Mouse (Mus musculus) spleen, adult 2 months (tissue): ENCODE data around the gene Srgap2. TPM values are rescaled to one million over a fixed set of nuclear protein-coding genes. Genes with fewer than 3 reads are reported as not detected.

Experiments
- DNase-seq, 2 experiments: peaks; one replicate each; pipeline versions ENCODE4 v3.0.0 to v3.0.0-alpha.2; 2012 to 2021; ENCODE audit warnings: low spot score in 2 of 2, low read depth in 1 of 2
- H3K27ac ChIP-seq: fragments of 200-500 bp; 2 replicates; pipeline ENCODE4 v1.5.1; 2012; ENCODE audit warnings: low read length, inconsistent platforms; ENCODE audit not compliant: insufficient read depth
- H3K27me3 ChIP-seq: fragments of 200-500 bp; 2 replicates; pipeline ENCODE4 v1.6.1; 2012; ENCODE audit warnings: mild to moderate bottlenecking, moderate library complexity, low read length, inconsistent platforms; ENCODE audit not compliant: control insufficient read depth, insufficient read depth
- H3K36me3 ChIP-seq: fragments of 200-500 bp; 2 replicates; pipeline ENCODE4 v1.6.1; 2012; ENCODE audit warnings: mild to moderate bottlenecking, low read length, inconsistent platforms; ENCODE audit not compliant: control insufficient read depth, insufficient read depth
- H3K4me1 ChIP-seq: fragments of 200-500 bp; 2 replicates; pipeline ENCODE4 v1.6.1; 2011; ENCODE audit warnings: inconsistent platforms; ENCODE audit not compliant: control insufficient read depth, insufficient read depth, insufficient read length
- H3K4me3 ChIP-seq: fragments of 200-500 bp; 2 replicates; pipeline ENCODE4 v1.5.1; 2011; ENCODE audit warnings: mild to moderate bottlenecking, inconsistent platforms; ENCODE audit not compliant: insufficient read depth, insufficient read length; ENCODE audit errors: extremely low read depth
- CTCF ChIP-seq: fragments of 200-500 bp; IDR thresholded peaks from 2 replicates; pipeline ENCODE4 v1.5.1; 2011; ENCODE audit warnings: mild to moderate bottlenecking, inconsistent platforms; ENCODE audit not compliant: insufficient read depth, insufficient read length, insufficient replicate concordance; ENCODE audit errors: extremely low read depth
- POLR2A ChIP-seq: fragments of 200-500 bp; IDR thresholded peaks from 2 replicates; pipeline ENCODE4 v1.6.1; 2011; ENCODE audit warnings: low read depth, low read length, inconsistent platforms
- WGBS: fragments of 180-500 bp; shearing (Covaris S2); methylation state at CpG from one replicate; pipeline ENCODE4 v1.1.7; 2018; 5-methylcytosine and 5-hydroxymethylcytosine counted together
- polyA plus RNA-seq: library from polyadenylated mRNA; depleted of rRNA; stranded (reverse); fragments of >200 nt; gene quantifications from 2 replicates; pipeline ENCODE4 v1.2.3, GENCODE M21; 2012

Srgap2 gene
- polyA plus RNA-seq, 1 experiment: 11.0 TPM

DNA sequence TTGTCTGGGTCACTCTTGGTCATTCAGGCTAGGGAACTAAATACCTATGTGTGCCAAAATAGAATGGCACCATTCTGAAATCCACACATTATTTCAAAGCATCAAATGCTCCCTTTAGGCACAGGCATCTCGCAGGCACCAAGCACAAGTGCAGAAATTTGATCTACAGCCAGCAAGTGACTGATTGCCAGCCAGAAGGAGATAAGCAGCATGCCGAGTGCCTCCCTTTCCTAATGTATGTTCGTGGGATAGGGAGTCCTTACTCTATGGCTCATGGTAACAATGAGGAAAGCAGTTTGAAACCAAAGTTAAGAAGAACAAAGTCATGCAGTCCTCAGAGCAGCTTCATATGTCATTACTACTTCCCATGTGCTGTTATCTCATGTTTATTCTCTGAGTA lies 107.8 kb downstream of the Srgap2 start:
- no peak for DNase-seq
- no peaks in the 10 kb centered on the region for H3K27me3 ChIP-seq
- no peaks in the 10 kb centered on the region for H3K36me3 ChIP-seq
- H3K27ac ChIP-seq: no peak overlapping the region
- TF ChIP-seq CTCF: no peak
- TF ChIP-seq POLR2A: no peak
- no peaks in the 10 kb centered on the region; the same call in 1 of the 2 replicates for H3K4me1 ChIP-seq
- no peak overlapping the region for H3K4me3 ChIP-seq
- 70% methylated on average over 3 of the region's 3 CpGs for WGBS

DNA sequence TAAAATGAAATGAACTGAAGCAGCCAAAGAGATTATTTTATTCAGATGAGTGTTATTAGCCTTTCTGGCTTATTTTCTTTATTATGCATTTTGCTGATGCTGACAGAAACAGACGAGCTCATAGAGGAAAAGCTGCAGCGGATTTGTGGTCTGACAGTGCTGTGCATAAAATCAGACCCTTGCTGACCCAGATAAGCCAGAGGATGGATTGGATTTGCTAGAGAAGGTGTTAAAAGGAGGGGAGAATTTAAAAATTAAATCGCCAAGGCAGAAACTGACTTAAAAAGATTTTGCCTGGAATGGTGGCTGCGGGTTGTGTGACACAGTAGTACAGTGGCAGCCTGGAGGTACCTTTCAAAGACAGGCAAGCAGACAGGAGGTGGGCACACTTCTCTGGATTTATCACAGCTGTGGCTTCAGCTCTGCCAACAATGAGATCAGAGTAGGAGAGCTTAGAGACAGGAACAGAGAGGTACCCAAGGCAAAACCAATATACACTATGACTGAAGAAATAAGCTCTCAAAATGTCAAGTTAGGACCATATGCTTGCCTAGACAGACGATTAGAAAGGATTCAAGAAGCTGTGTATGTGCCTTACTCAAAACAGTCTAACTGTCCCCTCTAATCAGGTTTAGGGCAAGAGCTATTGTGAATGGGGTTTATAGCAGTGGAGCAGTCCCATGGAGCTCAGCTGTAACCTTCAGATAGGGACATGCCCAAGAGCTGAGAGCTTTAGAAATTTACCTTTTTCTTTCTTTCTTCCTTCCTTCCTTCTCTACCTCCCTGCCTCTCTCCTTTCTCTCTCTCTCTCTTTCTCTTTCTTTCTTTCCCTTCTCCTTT lies 109.1 kb downstream of the Srgap2 start:
- H3K27me3 ChIP-seq: no peaks in the 10 kb centered on the region
- no peaks in the 10 kb centered on the region for H3K36me3 ChIP-seq
- no peak for TF ChIP-seq CTCF
- TF ChIP-seq POLR2A: no peak
- DNase-seq: no peak
- no peak overlapping the region for H3K27ac ChIP-seq
- H3K4me3 ChIP-seq: no peak overlapping the region
- 86% methylated on average over 5 of the region's 5 CpGs for WGBS
- no peaks in the 10 kb centered on the region; the same call in 1 of the 2 replicates for H3K4me1 ChIP-seq

DNA sequence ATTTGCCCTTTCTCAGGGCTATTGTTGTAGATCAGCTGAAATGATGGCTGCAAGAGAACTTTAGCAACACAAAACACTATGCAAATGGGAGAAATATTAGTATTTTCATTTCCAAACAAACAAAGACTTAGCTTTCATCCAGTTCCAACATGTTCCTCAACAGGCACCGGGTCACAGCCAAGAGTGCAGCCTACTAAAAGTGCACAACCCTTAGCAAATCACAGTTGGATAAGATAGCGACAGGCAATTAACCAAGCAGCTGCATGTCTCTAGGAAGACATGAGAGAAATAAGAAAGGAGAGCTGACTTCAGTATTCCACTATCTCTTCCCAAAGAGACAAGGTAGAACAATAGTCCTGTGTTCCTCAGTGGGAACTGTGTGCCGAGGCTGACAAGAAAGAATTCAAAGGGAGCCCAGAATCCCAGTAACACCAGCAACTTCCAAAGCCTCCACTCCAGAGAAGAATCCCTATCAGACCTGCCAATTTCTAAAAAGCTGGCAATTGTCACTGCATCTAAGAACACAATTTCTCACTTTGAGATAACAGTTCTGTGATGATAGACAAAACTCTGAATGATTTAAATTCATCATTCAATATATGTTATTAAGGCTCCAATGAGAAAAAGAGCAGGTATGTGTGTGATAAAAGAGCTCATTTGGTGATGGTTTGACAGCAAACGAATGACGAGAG lies 109.9 kb downstream of the Srgap2 start:
- Histone ChIP-seq H3K4me1 (peaks cover under 1% of the 10 kb centered on the region; the same call in 1 of the 2 replicates), H3K27me3 (no peaks in the 10 kb centered on the region)

DNA sequence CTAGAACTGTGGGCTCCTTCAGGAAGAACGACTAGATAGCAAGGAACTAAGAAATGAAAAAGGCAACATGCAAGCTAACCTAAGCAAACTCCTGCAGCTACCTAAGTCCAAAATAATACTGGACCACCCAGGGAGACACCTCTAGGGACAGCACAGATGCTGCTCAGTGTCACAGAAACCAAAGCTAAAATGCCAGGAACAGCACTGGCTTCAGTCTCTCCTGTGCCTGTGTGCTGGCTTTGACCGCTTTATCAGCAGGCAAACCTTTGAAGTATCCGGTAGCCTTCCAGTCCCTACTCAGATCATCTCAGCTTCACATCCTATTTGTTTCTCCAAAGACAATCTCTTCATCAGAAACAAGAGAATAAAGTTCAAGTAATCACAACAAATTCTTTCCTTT lies 123.6 kb downstream of the Srgap2 start:
- no peak for TF ChIP-seq POLR2A
- no peak for TF ChIP-seq CTCF
- Histone ChIP-seq H3K36me3 (no peaks in the 10 kb centered on the region), H3K27me3 (no peaks in the 10 kb centered on the region), H3K4me1 (no peaks in the 10 kb centered on the region), H3K27ac (no peak overlapping the region), H3K4me3 (no peak overlapping the region)
- WGBS: 89% methylated on average over 3 of the region's 3 CpGs
- DNase-seq: no peak

More for the DNA sequence above, 109.9 kb downstream of the Srgap2 start:
- Histone ChIP-seq H3K36me3 (no peaks in the 10 kb centered on the region), H3K4me3 (no peak overlapping the region), H3K27ac (no peak overlapping the region)
- TF ChIP-seq CTCF: no peak
- TF ChIP-seq POLR2A: no peak
- whole genome bisulfite sequencing: 93% methylated on average over 5 of the region's 5 CpGs
- no peak for DNase-seq

DNA sequence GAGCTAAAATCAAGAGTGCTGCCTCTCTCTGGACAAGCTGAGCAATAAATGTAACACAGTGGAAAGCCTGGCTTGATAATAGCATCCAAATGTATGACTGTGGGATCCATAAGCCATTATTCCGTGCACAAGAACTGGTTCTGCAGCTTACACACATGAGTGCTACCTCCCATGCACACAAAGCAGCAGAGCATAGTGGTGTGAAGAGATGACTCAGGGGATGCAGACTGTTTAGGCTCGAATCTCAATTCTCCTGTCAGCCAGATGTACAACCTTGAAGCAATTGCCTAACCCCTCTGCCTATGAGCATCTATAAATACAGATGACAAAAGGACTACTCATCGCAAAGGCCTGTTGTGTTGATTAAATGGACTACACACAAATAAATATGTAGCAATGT lies 126.3 kb downstream of the Srgap2 start:
- Histone ChIP-seq H3K36me3 (0 out of 2 replicates have a peak, but pooled peaks cover 2% of the 10 kb centered on the region), H3K4me3 (no peak overlapping the region), H3K27me3 (no peaks in the 10 kb centered on the region), H3K4me1 (no peaks in the 10 kb centered on the region), H3K27ac (no peak overlapping the region)
- WGBS: 90% methylated on average over 3 of the region's 3 CpGs
- TF ChIP-seq POLR2A: no peak
- TF ChIP-seq CTCF: no peak
- DNase-seq: no peak

DNA sequence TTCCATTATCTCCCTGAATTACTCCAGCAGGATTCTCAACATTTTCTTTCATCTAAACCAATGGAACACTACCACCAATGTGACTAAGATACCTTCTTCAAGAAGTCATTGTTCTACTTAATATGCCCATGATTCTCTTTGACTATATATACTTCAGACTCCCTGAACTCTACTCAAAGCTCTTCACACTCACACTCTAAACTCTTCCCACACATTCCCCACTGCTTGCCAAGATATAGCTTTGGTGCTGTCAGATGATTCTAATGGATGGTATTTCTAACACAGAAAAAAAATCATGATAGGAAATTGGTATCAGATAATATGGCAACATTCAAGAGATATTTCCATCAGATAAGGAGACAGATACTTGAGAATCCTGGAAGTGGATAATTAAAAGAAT lies 129.0 kb downstream of the Srgap2 start:
- H3K27ac ChIP-seq: no peak overlapping the region
- no peak overlapping the region for H3K4me3 ChIP-seq
- 0 out of 2 replicates have a peak, but pooled peaks cover 2% of the 10 kb centered on the region for H3K36me3 ChIP-seq
- no peaks in the 10 kb centered on the region for H3K4me1 ChIP-seq
- no peaks in the 10 kb centered on the region for H3K27me3 ChIP-seq
- TF ChIP-seq POLR2A: no peak
- TF ChIP-seq CTCF: no peak
- no peak for DNase-seq
